Mouse (Mus musculus) stomach, postnatal 0 days (tissue): Measurements from ENCODE around the gene Sdk2.

ENCODE experiments used
- CTCF ChIP-seq: IDR thresholded peaks from 2 replicates; pipeline ENCODE4 v1.5.1; 2016; ENCODE audit warnings: antibody characterized with exemption, low read depth, mild to moderate bottlenecking, moderate library complexity
- EP300 ChIP-seq: optimal IDR thresholded peaks from 2 replicates; pipeline ENCODE3; 2016; ENCODE audit warnings: antibody characterized with exemption

DNA sequence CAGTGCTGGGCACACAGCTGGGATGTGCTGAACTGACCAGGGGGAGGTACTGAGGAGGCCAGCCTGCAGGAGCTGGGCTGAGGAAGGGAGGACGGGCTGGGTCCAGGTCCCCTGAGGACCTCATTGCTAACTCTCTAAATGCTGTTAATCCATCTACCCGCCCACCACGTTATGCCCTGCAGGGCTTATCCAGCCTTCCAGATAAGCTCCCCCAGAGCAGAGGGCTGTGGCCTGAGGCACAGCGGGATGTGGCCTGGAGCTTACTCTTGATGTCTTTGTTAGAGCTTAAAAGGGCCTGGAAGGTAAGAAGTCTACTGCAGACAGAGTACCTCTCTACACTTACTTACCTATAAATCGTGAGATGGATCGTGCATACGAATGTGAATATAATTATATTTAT, 168.2 kb downstream of the Sdk2 start:
- TF ChIP-seq CTCF: no peak
- no peak for TF ChIP-seq EP300
